Mouse (Mus musculus) heart, embryonic 15.5 days (tissue): ENCODE measurements at regions not wholly inside any gene's neighbourhood (a gene's known extent, or its start where the extent isn't known, plus 50 kb on each side); places are given as distances from the start of the nearest gene placed in this dataset.

Experiments used
- ATAC-seq: fragments of 200-750 bp; cut with Nextera tagmentation; replicated peaks from 2 replicates; pipeline ENCODE4 v1.8.0; 2017; ENCODE audit warnings: low read depth, moderate TSS enrichment; ENCODE audit not compliant: insufficient number of reproducible peaks, insufficient read depth, low FRiP score
- H3K27ac ChIP-seq: fragments of 300-500 bp; sonication (generic); 2 replicates; pipeline ENCODE4 v1.5.1; 2015; ENCODE audit warnings: mild to moderate bottlenecking, inconsistent platforms
- H3K27me3 ChIP-seq: fragments of 300-500 bp; sonication (generic); 2 replicates; pipeline ENCODE4 v1.6.1; 2015; ENCODE audit warnings: inconsistent platforms
- H3K36me3 ChIP-seq: fragments of 300-500 bp; sonication (generic); 2 replicates; pipeline ENCODE4 v1.6.1; 2015; ENCODE audit warnings: mild to moderate bottlenecking, inconsistent platforms
- H3K4me1 ChIP-seq: fragments of 300-500 bp; sonication (generic); replicated peaks from 2 replicates; pipeline ENCODE4 v1.6.1; 2015; ENCODE audit warnings: inconsistent platforms
- H3K4me2 ChIP-seq: fragments of 300-500 bp; sonication (generic); 2 replicates; pipeline ENCODE4 v1.6.1; 2015; ENCODE audit warnings: inconsistent platforms, mild to moderate bottlenecking, moderate library complexity
- H3K4me3 ChIP-seq: fragments of 300-500 bp; sonication (generic); 2 replicates; pipeline ENCODE4 v1.5.1; 2015; ENCODE audit warnings: mild to moderate bottlenecking, inconsistent platforms
- H3K9ac ChIP-seq: fragments of 300-500 bp; sonication (generic); 2 replicates; pipeline ENCODE4 v1.6.1; 2015; ENCODE audit warnings: mild to moderate bottlenecking, inconsistent platforms
- H3K9me3 ChIP-seq: fragments of 300-500 bp; sonication (generic); replicated peaks from 2 replicates; pipeline ENCODE4 v1.6.1; 2016; ENCODE audit warnings: inconsistent platforms
- WGBS: fragments of 180-500 bp; shearing (Covaris S2); methylation state at CpG from one replicate; pipeline ENCODE4 v1.1.7; 2015; ENCODE audit warnings: mixed read lengths; 5-methylcytosine and 5-hydroxymethylcytosine counted together

GRCm38 (mm10) chr5:126597786-126598330 lies 643.8 kb upstream of the Tmem132c start:
- H3K9ac ChIP-seq, result no peak overlapping the region
- H3K9me3 ChIP-seq, result no peaks in the 10 kb centered on the region; the same call in 1 of the 2 replicates
- H3K4me3 ChIP-seq, result no peak overlapping the region
- no peaks in the 10 kb centered on the region for H3K4me1 ChIP-seq
- H3K27ac ChIP-seq, result no peak overlapping the region
- no peak overlapping the region for H3K4me2 ChIP-seq
- H3K36me3 ChIP-seq, result no peaks in the 10 kb centered on the region
- ATAC-seq, result no peak
- 56% methylated on average over 12 of the region's 12 CpGs for WGBS
- H3K27me3 ChIP-seq, result no peaks in the 10 kb centered on the region

DNA sequence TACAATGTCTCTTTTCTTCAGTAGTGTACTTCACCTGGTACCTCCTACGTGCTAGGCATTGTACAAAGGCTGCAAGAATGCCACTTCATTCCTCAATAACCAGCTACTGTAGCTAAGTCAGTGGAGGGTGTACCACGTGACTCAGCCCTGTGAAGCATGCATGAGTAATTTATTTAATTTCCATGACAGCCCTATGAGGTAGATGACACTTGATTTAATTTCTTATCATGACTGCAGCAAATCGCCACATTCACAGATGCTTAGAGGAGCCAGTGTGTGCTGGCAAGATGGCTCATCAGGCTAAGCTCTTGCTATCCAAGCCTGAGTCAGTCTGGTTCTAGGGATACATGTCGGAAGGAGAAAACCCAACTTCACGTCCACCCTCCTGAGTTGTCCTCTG lies 642.0 kb upstream of the Tmem132c start:
- no peak overlapping the region for H3K4me2 ChIP-seq
- 72% methylated on average over 5 of the region's 5 CpGs for WGBS

GRCm38 (mm10) chr5:126606756-126607155 lies 634.9 kb upstream of the Tmem132c start:
- no peak overlapping the region for H3K27ac ChIP-seq
- no peak overlapping the region for H3K9ac ChIP-seq
- H3K4me3 ChIP-seq, result no peak overlapping the region
- ATAC-seq, result no peak
- no peaks in the 10 kb centered on the region for H3K4me1 ChIP-seq
- 67% methylated on average over 5 of the region's 5 CpGs for WGBS
- H3K4me2 ChIP-seq, result no peak overlapping the region
- H3K36me3 ChIP-seq, result no peaks in the 10 kb centered on the region
- no peaks in the 10 kb centered on the region for H3K27me3 ChIP-seq
- H3K9me3 ChIP-seq, result 0 out of 2 replicates have a peak, but pooled peaks cover 5% of the 10 kb centered on the region

More for the DNA sequence above, 642.0 kb upstream of the Tmem132c start:
- H3K27me3 ChIP-seq, result no peaks in the 10 kb centered on the region
- H3K9ac ChIP-seq, result no peak overlapping the region
- H3K4me3 ChIP-seq, result no peak overlapping the region
- ATAC-seq, result no peak
- H3K4me1 ChIP-seq, result no peaks in the 10 kb centered on the region
- no peaks in the 10 kb centered on the region for H3K36me3 ChIP-seq
- no peak overlapping the region for H3K27ac ChIP-seq
- no peaks in the 10 kb centered on the region; the same call in 1 of the 2 replicates for H3K9me3 ChIP-seq

DNA sequence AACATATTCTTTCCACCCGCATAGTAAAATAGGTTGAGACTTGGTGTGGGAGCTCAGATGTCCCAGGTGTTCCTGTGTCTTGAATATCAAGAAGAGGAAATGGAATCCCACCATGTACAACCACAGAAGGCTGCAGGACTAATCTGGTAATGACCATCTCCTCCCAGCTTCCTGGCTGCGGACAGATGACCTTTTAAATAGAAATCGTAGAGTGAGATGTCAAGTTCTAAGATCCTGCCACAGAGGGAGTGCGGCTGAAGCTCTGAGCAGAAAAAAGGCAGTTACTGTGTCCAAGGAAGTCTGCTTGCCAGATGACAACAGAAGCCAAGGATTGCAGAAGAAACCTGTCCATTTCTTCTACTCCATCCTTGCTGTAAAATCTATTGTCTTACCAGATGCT lies 629.0 kb upstream of the Tmem132c start:
- Histone ChIP-seq H3K36me3 (no peaks in the 10 kb centered on the region), H3K4me2 (no peak overlapping the region), H3K27ac (no peak overlapping the region), H3K4me3 (no peak overlapping the region), H3K9ac (no peak overlapping the region), H3K27me3 (no peaks in the 10 kb centered on the region), H3K4me1 (no peaks in the 10 kb centered on the region), H3K9me3 (0 out of 2 replicates have a peak, but pooled peaks cover 5% of the 10 kb centered on the region)
- ATAC-seq, result no peak
- 85% methylated on average over 4 of the region's 4 CpGs for WGBS

DNA sequence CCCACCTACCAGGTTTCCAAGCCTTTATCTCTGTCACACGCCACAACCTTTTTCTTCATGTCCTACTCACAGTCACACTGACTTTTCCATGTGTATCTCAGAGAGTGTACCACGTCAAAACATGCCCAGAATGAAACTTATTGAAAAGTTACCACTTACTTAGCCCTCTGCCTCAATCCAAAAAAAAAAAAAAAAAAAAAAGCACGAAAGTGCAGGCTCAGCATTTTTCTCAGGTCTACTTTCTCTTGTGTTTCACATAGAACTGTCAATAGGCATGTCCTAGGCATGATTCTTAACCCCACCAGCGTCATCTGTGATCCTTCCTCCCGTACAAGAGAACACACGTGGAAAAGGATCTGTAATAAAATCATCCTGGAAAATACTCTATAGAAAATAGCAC lies 619.1 kb upstream of the Tmem132c start:
- H3K9ac ChIP-seq, result no peak overlapping the region
- no peaks in the 10 kb centered on the region for H3K36me3 ChIP-seq
- H3K27me3 ChIP-seq, result no peaks in the 10 kb centered on the region
- no peak for ATAC-seq
- no peaks in the 10 kb centered on the region for H3K4me1 ChIP-seq
- 70% methylated on average over 6 of the region's 6 CpGs for WGBS
- H3K4me3 ChIP-seq, result no peak overlapping the region
- H3K9me3 ChIP-seq, result no peaks in the 10 kb centered on the region
- no peak overlapping the region for H3K4me2 ChIP-seq
- H3K27ac ChIP-seq, result no peak overlapping the region

DNA sequence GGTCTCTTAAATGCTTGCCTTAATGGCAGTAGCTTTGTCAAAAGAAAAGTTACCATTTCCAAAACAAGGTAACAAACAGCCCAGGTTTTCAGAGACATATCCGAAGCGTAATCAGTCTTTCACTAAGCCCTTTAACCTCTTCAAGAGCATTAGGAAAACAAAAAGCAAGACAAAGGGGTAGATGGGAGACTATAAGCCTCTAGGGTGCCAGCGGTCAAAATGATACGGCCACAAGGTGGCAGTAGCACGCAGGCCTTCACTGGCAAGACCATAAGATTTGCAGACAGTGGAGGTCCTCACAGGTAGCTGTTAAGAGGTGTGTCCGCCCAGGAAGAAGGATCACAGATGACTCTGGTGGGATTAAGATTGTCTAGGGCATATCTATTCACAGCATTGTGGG lies 618.4 kb upstream of the Tmem132c start:
- Histone ChIP-seq H3K4me3 (no peak overlapping the region), H3K27ac (no peak overlapping the region), H3K9ac (no peak overlapping the region), H3K36me3 (no peaks in the 10 kb centered on the region), H3K4me2 (no peak overlapping the region), H3K4me1 (no peaks in the 10 kb centered on the region), H3K9me3 (no peaks in the 10 kb centered on the region), H3K27me3 (no peaks in the 10 kb centered on the region)
- no peak for ATAC-seq
- 9% methylated on average over 6 of the region's 6 CpGs for WGBS

GRCm38 (mm10) chr5:126629826-126630225 lies 611.8 kb upstream of the Tmem132c start:
- 44% methylated on average over 2 of the region's 2 CpGs for WGBS
- H3K36me3 ChIP-seq, result no peaks in the 10 kb centered on the region
- no peak for ATAC-seq
- H3K4me1 ChIP-seq, result no peaks in the 10 kb centered on the region
- no peak overlapping the region for H3K4me2 ChIP-seq
- no peaks in the 10 kb centered on the region for H3K9me3 ChIP-seq
- H3K27ac ChIP-seq, result no peak overlapping the region
- peaks cover 4% of the 10 kb centered on the region; the same call in 1 of the 2 replicates for H3K27me3 ChIP-seq
- no peak overlapping the region for H3K4me3 ChIP-seq
- H3K9ac ChIP-seq, result no peak overlapping the region

DNA sequence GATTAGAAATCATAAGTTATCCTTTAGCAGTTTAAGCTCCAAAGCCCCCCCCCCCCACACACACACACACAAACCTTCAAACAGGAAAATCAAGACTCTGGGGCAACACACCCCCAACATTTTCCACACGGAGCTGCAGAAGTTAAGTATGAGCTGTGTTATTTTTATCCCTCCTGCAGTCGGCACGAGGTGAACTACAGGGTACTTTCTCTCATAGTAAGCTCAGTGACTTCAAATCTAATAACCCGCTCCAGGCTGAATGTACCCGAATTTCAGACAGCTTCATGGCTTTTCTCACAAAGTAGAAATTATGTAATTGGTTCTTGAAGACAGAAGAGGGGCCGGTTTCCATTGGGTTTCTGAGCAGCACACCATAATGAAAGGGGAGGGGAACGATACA lies 591.2 kb upstream of the Tmem132c start:
- no peaks in the 10 kb centered on the region for H3K4me1 ChIP-seq
- no peak overlapping the region for H3K9ac ChIP-seq
- no peak overlapping the region for H3K4me3 ChIP-seq
- no peaks in the 10 kb centered on the region for H3K9me3 ChIP-seq
- H3K27me3 ChIP-seq, result no peaks in the 10 kb centered on the region
- no peak for ATAC-seq
- H3K4me2 ChIP-seq, result no peak overlapping the region
- 56% methylated on average over 7 of the region's 7 CpGs for WGBS
- H3K27ac ChIP-seq, result no peak overlapping the region
- no peaks in the 10 kb centered on the region for H3K36me3 ChIP-seq

DNA sequence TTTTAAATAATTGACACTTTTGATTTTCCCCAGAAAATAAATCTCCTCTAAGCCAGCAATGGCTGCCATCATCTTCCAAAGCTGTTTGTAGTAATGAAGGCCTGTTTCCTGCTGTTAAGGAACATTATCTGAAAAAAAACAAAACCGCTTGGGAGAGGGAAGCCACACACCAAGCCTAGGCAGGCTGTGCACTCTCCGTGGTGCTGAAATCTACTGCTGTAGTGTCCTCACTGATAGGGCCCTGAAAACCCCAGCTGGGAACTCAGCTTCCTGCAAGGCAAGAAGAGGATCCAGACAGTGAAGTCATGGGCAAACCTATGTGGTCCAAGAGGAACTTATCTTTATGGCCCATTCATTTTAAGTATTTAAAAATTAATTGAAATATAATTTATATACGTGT lies 590.2 kb upstream of the Tmem132c start:
- H3K27me3 ChIP-seq, result no peaks in the 10 kb centered on the region
- H3K9me3 ChIP-seq, result no peaks in the 10 kb centered on the region
- no peaks in the 10 kb centered on the region for H3K4me1 ChIP-seq
- no peak overlapping the region for H3K4me2 ChIP-seq
- H3K9ac ChIP-seq, result no peak overlapping the region
- H3K27ac ChIP-seq, result no peak overlapping the region
- ATAC-seq, result no peak; the same call in 1 of the 2 replicates
- H3K36me3 ChIP-seq, result no peaks in the 10 kb centered on the region
- H3K4me3 ChIP-seq, result no peak overlapping the region
- 12% methylated on average over 3 of the region's 3 CpGs for WGBS

- Histone ChIP-seq H3K9ac (no peak overlapping the region), H3K36me3 (no peaks in the 10 kb centered on the region), H3K4me3 (no peak overlapping the region), H3K27ac (no peak overlapping the region), H3K4me1 (no peaks in the 10 kb centered on the region), H3K9me3 (no peaks in the 10 kb centered on the region), H3K4me2 (no peak overlapping the region), H3K27me3 (no peaks in the 10 kb centered on the region)
- ATAC-seq, result no peak
- 82% methylated on average over 4 of the region's 4 CpGs for WGBS
Measured at GRCm38 (mm10) chr5:126662648-126663047, 579.0 kb upstream of the Tmem132c start.

GRCm38 (mm10) chr5:126671156-126671555 lies 570.5 kb upstream of the Tmem132c start:
- ATAC-seq, result no peak
- WGBS, result 61% methylated on average over 1 of the region's 1 CpGs
- no peaks in the 10 kb centered on the region for H3K9me3 ChIP-seq
- no peaks in the 10 kb centered on the region for H3K4me1 ChIP-seq
- H3K4me2 ChIP-seq, result no peak overlapping the region
- H3K27ac ChIP-seq, result no peak overlapping the region
- no peak overlapping the region for H3K9ac ChIP-seq
- no peak overlapping the region for H3K4me3 ChIP-seq
- no peaks in the 10 kb centered on the region for H3K27me3 ChIP-seq
- H3K36me3 ChIP-seq, result no peaks in the 10 kb centered on the region

GRCm38 (mm10) chr5:126680262-126680661 lies 561.3 kb upstream of the Tmem132c start:
- ATAC-seq, result no peak
- Histone ChIP-seq H3K27ac (no peak overlapping the region), H3K4me2 (no peak overlapping the region), H3K4me1 (no peaks in the 10 kb centered on the region), H3K27me3 (no peaks in the 10 kb centered on the region), H3K36me3 (no peaks in the 10 kb centered on the region), H3K9ac (no peak overlapping the region), H3K9me3 (no peaks in the 10 kb centered on the region), H3K4me3 (no peak overlapping the region)
- 64% methylated on average over 6 of the region's 6 CpGs for WGBS
